Mouse (Mus musculus): Measurements from ENCODE around the gene Fsd1l.

GRCm38 (mm10) chr4:53590691-53591447, 40.4 kb upstream of the Fsd1l start:
- no peak for TF ChIP-seq POLR2A (IDR thresholded peaks at IDR 0.05; ENCODE audit: low read depth, low read length)
- TF ChIP-seq CTCF (conservative IDR thresholded peaks at IDR 0.05; ENCODE audit: insufficient read depth, insufficient read length, low read depth, low read length): no peak
